Mouse (Mus musculus): ENCODE measurements around the gene Gngt2.

DNA sequence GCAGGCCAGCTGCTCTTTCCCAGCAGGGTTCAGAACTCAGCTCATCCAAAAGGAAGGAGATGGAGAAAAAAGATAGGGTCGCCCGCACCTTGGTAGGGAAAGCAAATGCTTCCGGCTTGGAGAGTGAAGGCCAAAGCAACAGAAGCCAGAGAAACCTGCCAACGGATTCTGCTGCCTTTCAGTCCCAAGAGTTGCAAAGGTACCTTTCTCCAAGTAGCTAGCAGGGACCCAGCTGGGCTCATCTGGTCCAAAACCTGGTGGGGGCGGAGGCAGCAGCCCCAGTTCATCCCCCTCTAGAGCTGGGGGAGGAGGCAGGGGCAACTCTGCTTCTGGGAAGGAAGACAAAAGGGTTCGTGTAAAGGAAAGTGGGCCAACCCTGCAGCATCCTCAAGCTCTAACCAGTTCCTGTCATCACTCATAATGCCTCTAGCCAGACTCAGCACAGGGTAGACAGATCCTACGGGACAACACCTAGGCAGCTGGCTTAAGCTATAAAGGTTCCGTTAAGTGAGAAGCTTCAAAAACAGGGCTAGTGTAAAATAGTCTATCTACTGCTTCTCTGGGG is 3.9 kb upstream of the Gngt2 start:
- TF ChIP-seq POLR2A (IDR thresholded peaks at IDR 0.05; ENCODE audit: control insufficient read depth, low read depth, low read length) (no peak), CTCF (IDR thresholded peaks at IDR 0.05; ENCODE audit: control insufficient read depth, insufficient read depth, insufficient replicate concordance, low read depth, low read length) (no peak)

Data from testis, adult 2 months (tissue).